Mouse (Mus musculus) neural tube, embryonic 10.5 days (tissue): ENCODE results near the gene 5730596B20Rik.
A peak's percentile ranks its signal among the peaks of the same experiment; 100 is the strongest.

Experiments
- DNase-seq: peaks from one replicate; pipeline ENCODE4 v3.0.0-alpha.2; 2017; ENCODE audit warnings: low spot score; ENCODE audit errors: extremely low spot score

Gene 5730596B20Rik

DNA sequence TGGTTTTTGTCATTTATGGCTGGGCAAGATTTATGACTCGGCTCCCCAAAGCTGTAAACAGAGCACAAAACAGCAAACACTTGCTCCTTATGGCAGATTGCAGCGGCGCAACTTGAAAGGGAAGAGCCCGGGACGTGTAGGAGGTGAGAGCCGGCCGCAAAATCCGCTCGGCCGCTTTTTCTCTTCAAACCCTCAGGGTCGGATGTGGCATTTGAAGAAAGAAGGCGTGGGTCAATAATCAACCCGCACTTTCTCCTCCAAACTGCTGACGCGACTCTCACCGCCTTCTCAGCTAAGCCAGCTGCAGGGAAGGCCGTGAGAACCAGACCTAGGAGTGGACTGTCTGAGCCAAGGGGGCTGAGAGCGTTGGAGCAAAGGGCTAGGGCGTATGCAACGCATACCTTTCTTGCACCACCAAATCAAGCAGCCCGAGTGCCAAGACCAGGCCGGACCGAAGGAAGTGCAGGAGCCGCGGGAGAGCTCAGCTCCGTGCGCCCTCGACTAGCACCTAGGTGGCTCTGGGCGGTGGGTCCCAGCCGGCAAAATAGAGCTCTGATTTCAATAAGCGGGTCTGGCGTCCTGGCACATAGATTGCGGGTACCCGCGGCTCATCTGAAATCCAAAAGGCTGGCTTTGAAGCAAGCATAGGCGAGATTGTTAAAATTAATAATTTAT, at the start of gene 5730596B20Rik:
TSS of gene 5730596B20Rik (plus strand) at position 438 of the 675 bp plus-strand sequence.
- peak; percentile 82 for DNase-seq

DNA sequence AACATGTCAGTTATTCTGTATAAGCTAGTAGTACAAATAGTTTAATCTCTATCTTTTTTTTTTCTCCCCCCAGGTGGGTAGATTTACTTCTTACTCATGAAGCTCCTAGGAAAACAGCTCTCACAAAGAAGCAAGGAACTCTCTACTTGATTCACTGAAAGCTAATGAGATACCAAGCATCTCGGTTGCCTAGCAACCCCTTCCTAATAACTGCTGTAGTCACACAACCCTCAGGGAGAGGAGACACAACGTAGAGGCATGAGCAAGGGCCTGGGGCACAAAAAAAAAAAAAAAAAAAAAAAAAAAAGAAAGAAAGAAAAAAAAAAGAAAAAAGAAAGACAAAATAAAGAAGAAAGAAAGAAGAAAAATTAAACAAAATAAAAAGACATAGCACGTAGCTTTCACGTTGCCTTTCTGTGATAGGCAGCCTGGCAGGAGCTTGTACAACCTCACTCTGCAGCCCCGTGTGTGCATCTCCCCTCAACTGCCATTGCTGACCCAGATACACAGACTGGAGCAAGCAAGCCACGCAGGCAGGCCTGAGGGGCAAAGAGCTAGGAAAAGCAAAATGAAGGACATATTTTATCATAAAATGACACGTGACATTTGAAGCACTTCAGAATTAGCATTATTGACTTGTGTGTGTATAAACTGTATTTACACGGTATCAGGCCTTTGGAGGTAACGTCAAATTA, 39.3 kb upstream of the 5730596B20Rik start:
- DNase-seq = no peak

DNA sequence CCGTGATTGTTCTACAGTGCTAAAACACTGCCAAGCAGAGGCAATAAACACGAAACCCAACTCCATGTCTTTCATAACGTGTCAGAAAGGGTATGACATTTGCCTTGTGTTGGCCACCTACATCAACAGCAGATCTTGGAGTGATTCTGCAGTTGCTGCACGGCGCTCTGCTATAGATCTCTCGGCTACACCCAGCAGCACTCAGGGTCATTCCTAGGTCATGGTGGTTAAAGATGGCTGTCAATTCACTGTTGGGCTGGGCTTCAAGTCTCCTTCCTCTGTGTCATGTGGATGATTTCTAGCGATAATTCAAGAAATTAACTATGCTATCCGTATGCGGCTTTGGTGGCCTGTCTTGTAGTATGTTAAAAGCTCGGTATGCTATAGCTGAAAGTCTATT, 38.7 kb upstream of the 5730596B20Rik start:
- no peak for DNase-seq

DNA sequence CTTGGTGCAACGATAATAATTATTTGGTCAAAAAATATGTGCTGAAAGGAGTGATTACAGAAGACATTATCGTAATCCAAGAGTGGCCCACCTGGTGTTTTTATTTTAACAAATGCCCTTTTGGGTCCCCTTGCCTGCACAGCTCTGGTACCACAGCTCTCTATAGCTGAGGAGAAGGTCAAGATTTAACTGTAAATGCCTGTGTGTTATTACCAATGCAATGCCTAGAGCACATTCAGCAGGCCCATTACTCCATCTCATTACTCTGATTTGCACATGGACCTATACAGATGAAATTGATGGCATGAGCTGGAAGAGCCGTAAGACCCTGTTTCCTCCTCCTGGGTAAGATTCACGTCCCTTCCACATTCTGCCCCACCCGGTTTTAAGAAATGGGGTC, 38.2 kb upstream of the 5730596B20Rik start:
- no peak for DNase-seq

DNA sequence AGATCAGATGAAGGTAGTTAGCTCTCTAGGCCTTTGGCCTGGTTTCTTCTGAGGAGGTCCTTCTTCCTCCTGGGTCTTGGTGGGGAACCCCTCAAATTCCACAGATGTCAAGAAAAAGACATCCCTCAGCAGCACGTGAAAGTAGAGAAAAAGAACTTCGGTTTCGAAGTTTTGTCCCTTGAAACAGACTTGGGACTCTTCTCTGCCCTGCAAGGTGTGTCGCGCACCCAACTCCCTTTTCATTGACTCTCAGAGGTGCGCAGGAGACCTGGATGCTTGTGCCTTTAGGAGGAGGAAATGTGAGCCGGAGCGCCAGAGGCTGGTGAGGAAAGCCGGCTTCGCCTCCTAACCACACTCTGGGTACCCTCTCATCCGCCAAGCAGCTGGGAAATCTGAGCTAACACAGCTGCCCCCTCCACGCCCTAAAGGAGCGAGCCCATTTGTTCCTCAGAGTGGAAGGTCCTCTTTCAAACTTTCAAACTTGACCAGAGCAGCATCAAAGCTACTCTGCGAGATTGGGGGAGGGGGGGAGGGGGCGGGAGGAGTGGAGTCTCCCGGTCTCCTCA, 26.8 kb upstream of the 5730596B20Rik start:
- DNase-seq = peak; percentile 65

DNA sequence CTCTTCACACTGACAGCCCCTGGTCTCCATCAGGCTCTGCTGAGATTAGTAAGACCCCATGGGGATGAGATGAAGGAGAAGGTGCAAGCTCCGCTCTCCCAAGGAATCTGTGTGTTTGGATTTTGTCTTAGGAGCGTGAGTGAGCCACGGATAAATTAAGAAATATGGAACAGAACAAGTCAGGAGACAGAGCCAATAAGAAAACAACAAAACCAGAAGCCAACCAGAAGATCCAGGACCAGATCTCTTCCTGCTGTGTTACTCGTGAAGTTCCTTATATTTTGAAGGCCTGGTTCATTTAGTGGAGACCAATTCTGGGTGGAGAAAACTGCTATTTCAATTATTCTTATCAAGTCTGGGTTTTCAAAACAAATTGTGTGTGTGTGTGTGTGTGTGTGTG, 25.7 kb upstream of the 5730596B20Rik start:
- peak; percentile 27 for DNase-seq

DNA sequence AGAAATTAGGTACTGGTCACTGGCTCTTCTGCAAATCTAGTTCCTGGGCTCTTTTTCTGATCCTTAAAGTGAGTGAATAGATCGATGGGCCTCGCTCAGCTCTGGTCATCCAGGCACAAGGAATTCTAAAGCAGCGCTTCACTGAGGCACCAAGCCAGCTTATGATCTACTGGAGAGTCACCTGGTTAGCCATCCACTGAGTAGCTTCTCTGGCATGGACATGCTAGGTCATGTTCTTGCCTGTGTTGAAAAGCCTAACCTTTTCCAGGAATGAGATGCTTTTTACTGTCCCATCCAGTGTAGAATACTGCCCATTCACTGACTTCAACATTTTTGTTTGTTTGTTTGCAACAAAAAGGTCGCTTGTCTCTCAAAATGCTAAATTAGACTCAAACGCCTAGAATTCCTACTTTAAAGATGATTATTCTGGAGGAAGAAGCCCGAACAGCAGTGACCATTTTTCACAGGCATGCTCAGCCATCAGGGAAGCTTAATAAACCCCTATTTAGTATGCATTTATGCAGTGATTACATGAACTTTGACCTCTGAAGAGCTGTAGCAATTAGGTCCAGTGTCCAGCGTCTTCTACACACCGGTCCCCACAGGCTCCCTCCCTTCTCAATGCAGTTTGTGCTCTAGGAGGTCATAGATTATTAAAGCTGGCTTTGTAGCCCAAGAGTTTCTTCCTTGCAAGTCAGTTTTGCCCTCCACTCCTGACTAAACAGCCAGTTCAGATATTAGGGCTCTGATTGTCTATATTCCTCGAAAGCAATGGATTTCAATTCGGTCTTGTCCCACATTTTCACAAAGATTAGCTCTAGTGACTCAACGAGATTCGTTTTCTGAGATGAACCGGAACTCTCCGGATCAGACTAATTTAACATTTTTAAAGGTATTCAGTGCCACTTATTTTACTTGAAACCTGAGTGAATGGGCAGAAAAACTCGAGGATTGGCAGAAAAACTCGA, 24.8 kb upstream of the 5730596B20Rik start:
- DNase-seq = peak; percentile 30

DNA sequence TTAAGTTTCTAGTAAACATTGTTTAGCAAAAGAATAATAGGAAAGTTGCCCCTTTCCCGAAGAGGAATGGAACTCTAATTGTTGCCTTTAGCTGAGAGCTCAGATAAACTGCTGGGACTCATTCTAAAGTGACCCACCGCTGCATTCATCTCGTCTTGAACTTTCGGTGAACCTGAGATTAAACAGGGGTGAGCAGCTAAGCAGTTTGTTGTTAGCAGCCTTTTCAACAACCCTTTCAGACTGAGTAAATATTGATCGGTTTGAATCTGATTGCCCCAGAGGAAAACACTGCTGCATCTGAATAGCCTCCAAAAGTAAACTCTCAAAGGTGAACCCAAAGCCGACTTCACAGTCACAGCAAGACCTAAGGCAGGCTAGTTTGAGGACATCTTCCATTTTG, 24.0 kb upstream of the 5730596B20Rik start:
- peak; percentile 33 for DNase-seq

DNA sequence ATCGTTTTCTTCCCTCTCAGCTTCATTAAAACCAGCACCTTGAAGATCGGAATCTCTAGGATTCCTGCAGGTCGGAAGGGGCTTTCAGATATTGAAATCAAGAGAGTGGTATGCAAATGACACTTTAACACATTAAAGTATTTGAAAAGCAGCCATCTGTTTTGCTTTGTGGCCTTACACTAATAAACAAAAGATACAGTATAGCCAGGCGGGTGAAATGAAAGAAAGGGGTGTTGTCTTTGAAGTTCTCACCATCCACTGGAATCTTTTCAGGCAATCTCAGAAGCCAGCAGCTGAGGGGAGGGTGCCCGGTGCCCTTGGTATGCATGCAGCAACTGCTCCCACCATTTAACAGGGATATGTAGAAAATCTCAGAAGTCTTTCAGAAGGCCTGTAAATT, 23.3 kb upstream of the 5730596B20Rik start:
- no peak for DNase-seq

DNA sequence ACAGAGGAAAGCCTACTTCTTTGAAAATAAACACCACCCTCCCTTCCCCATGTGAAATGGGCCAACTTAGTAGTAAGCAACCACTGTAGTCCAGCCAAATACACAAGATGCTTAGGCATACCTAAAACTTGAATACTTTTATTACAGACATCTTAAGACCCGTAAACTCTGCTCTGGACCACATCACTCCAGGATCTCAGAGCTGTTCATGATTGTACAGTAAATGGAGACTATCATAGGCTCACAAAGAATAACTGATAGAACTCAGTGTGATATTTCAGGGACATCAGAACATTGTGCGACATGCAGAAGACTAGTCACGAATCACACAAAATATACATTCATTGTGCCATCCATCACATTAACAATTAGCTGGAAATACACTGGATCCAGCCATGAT, 21.8 kb upstream of the 5730596B20Rik start:
- no peak for DNase-seq

DNA sequence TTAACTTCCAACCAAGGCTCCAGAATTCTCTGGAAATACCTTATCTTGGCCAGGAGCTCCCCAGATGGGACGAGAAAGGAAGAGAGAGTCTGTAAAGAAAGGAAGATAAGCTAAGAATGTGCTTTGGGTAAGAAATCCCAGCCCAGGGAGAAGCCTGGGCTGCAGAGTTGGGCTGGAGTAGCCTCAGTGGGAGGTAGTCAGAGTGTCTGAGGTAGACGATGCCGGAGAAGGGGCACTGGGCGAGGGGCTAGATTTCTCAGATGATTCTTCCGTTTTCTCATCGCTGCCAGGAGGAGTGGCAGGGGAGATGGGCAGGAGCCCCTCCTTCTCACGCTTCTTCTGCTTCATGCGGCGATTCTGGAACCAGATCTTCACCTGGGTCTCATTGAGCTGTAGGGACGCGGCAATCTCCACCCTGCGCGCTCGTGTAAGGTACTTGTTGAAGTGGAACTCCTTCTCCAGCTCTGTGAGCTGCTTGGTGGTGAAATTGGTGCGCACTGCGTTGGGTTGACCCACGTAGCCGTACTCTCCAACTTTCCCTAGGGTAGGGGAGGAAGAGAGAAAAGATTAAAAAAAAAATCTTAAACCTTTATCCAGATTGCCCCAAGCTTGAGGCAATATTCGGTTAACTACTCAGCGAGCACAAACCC, 20.6 kb upstream of the 5730596B20Rik start:
- peak; percentile 48 for DNase-seq

DNA sequence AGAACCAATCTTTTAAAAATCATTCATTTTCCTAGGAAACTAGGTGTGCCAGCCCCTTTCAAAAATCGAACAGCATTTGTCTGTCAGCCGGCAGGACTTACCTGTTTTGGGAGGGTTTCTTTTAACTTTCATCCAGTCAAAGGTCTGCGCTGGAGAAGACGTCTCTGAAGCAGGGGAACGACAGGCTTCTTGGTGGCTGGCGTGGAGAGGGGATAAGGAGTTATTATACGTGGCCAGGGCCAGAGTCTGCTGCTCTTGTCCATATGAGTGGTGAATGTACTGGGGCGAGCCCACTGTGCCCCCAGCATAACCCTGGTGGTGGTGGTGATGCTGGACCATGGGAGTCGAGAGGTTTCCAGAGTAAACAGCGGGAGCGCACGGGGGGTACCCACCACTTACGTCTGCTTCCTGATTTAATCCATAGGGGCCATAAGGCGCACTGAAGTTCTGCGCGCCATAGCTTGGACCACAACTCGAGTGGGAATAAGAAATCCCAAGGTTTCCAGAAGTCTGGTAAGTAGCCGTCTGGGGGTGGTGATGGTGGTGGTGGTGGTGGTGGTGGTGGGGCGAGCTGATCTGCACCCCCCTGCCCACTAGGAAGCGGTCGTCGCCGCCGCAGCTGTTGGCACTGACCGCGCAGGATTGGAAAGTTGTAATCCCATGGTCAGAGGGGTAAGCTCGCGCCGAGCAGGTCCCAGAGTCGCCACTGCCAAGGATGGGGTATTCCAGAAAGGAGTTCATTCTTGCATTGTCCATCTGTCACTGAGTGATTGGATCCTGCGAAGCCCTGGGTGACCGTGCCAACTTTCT, 19.6 kb upstream of the 5730596B20Rik start:
- peak; percentile 63 for DNase-seq

DNA sequence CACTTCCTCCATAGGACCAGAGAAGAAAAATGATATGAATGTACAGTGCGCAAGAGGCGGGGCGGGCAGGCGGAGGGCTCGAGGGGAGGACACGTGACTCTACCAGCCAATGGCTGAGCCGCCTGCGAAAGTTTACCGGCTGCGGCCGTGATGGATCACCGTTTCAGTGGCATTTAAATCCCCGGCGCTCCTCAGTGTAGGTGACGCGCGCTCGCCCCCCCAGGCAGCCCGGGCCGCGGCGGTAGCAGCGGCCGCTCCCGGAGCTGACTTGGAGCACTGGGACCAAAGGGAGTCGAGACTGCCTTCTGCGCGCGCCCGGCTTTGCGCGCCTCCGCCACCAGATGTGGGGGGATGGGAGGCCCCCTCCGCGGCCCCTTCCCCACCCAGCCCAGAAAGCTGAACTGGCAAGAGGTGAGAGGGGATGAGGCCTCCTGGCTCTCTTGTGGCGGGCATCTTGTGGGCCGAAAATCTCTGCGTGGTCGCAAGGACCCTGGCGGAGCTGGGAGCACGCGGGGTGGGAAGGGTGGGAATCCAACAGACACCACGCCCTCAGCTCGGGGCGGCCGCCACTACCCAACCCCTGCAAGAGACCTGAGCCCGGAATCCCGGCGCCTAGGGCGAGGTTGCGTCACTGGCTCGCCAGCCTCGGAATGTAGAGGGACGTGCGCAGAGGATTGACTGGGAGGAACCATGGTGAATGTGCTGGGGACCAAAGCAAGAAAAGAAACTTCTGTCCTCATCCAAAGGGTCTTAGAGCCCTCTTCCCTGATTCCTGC, 18.8 kb upstream of the 5730596B20Rik start, which contains the start of gene Hoxa1:
TSS of gene Hoxa1 (minus strand) at position 42 of the 776 bp plus-strand sequence.
- DNase-seq = peak; percentile 92

DNA sequence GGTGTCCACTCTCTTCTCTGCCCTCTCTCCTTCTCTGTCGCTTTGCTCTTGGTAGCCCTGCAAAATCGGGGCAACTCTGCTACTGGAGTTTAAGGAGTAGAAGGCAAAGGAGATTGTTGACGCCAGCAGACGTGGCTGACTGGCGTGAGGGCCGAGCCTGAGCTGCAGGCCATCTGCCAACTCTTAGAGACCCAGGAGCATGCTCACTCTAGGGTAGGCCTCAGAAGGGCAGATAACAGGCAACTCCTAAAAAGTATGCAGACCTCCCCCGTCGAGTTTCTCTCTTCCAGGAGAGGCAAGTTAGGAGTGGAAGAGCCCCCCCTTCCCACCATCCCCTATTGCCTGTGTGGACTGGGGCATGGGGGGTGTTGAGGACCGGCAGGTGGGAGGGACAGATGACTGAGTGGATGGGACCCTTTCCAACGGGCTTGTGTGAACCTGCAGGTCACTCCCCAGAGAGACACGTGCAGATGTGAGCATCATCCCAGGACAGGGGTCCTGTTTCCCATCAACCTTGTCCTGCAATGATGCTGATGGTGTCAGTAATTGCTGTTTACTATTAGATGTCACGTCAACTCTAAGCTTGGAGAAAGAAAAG, 18.0 kb upstream of the 5730596B20Rik start:
- DNase-seq = no peak

DNA sequence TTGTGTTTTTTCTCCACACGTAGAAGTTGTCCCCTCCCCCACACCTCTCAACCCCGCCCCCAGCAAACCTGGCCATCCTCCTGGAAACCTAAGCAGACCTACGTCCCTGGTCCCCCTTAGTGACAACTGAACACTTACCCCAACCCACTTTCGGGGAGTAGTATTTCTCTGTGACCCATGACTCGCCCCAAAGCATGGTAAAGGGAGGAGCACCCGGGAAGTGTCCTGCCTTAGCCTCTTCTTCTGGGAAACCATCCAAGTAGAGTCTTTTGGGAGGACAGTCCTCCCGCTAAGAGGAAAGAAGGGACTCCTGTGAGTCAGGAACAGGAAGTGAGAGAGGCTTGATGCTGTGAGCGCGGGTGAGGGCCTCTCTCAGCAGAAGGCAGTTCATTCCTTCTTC, 17.3 kb upstream of the 5730596B20Rik start:
- DNase-seq = peak; percentile 62

DNA sequence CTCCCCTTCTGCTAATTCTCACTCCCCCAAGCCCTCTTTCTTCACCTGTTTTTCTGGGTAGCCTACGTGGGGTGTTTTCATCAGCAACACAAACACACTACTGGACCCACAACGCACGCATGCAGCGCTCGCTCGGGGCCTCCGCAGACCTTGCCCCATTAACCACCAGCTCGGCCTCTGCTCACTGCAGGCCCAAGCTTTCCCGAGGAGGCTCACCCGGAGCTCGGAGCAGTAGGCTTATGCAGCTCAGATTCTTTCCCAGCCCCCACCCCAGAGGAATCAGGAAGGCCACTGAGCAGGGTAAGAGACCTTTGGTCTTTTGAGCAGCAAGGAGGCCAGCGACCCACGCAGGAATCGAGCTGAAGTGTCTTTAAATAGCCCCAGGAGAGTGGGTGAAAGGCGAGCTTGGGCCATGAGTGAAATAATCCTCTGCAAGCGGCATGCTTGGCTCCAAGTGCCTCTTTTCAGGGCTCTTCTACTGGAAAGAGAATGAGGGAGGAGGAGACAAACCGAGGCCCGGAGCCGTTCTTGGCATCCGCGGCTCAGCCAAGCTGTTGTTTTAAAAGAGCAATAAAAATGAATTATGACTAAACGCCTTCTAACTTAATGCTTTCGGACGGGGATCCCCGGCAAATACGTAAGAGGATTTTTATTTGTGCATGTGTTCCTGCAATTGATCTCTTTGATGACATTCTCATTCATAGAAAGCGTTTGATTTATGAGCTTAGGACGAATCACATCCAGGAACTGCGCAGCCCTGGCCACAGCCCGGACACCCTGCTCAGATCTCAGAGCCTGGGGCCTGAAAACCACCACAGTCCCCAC, 16.6 kb upstream of the 5730596B20Rik start:
- DNase-seq = peak; percentile 78

DNA sequence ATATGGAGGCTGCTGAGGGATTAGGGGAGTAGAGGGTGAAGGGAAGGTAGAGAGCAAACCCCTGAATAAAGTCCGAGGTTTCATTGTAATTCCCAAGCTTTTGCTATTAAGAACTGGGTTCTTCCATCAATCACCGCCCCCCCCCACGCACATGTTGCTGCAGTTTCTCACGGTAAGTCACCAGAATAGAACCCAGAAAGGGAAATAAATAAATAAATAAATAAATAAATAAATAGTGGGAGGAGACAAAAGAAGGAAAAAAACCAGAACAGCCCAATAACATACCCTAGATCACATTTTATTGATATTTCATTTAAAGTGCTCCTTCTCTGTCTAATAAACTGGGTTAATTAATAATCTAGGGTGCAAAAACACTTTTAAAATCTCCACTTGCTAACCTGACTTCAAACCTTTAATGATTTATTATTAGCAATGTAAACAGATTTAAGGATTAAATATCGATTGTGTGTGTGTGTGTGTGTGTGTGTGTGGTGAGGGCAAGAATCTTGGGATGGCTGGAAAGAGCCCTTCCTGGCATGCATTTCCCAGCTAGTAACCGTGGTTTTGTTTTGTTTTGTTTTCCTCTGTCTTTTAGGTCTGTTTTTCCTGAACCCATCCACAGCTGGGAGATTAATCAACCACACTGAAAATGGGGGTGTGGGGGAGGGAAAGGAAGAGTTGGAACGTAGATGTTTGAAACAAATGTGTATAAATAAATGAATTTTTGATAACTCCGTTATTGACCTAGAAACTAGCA, 15.8 kb upstream of the 5730596B20Rik start:
- DNase-seq = peak; percentile 72

DNA sequence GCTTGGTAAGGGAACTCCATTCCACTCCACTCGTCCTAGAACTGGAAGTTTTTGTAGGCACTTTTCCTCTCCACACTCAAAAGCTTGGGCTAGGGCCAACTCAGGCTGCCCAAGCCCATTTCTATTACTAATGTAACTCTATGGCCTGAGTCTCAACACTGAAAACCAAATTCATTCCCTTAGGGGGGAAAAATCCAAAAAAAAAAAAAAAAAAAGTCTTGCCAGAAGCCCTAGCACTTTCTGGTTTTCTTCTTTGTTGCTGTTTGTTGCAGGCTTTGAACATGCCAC, 15.3 kb upstream of the 5730596B20Rik start:
- no peak for DNase-seq
